Mouse (Mus musculus) liver, embryonic 14.5 days (tissue): ENCODE measurements around the gene Spout1. TPM values are rescaled to one million over a fixed set of nuclear protein-coding genes. Genes with fewer than 3 reads are reported as not detected.

Experiments
- ATAC-seq: fragments of 200-750 bp; cut with Nextera tagmentation; 2 replicates; pipeline ENCODE4 v1.8.0; 2017; ENCODE audit warnings: moderate number of reproducible peaks, mild to moderate bottlenecking, moderate library complexity; ENCODE audit not compliant: insufficient read depth
- DNase-seq, 3 experiments: peaks; one replicate each; pipeline ENCODE4 v3.0.0-alpha.2; 2012 to 2013; ENCODE audit warnings: low read depth in 3 of 3, low spot score in 3 of 3
- H3K27ac ChIP-seq: fragments of 300-500 bp; sonication (generic); 2 replicates; pipeline ENCODE4 v1.5.1; 2014; ENCODE audit warnings: moderate library complexity, mild to moderate bottlenecking, control low read depth, inconsistent platforms
- H3K27me3 ChIP-seq: fragments of 300-500 bp; sonication (generic); 2 replicates; pipeline ENCODE4 v1.6.1; 2014; ENCODE audit warnings: mild to moderate bottlenecking, low read length, moderate library complexity; ENCODE audit not compliant: control insufficient read depth, insufficient read depth
- H3K36me3 ChIP-seq: fragments of 300-500 bp; sonication (generic); replicated peaks from 2 replicates; pipeline ENCODE4 v1.6.1; 2014; ENCODE audit warnings: low read depth; ENCODE audit not compliant: control insufficient read depth, insufficient read depth
- H3K4me1 ChIP-seq, 2 experiments: fragments of 200-500 bp in 1 of 2; fragments of 300-500 bp in 1 of 2; sonication (generic) in 1 of 2; replicated peaks; 2 replicates each; pipeline ENCODE4 v1.6.1; 2012 to 2014; ENCODE audit warnings: antibody characterized with exemption in 1 of 2, inconsistent platforms in 1 of 2, low read length in 1 of 2; ENCODE audit not compliant: control insufficient read depth in 2 of 2, insufficient read depth in 2 of 2
- H3K4me2 ChIP-seq: fragments of 300-500 bp; sonication (generic); 2 replicates; pipeline ENCODE4 v1.6.1; 2014; ENCODE audit warnings: low read depth, mild to moderate bottlenecking, control low read depth, moderate library complexity
- H3K4me3 ChIP-seq, 2 experiments: fragments of 200-500 bp in 1 of 2; fragments of 300-500 bp in 1 of 2; sonication (generic) in 1 of 2; 2 replicates each; pipeline ENCODE4 v1.5.1; 2012 to 2014; ENCODE audit warnings: low read depth in 2 of 2, low read length in 2 of 2, mild to moderate bottlenecking in 2 of 2, control low read depth in 1 of 2, inconsistent platforms in 1 of 2, moderate library complexity in 1 of 2; ENCODE audit not compliant: insufficient read depth in 1 of 2
- H3K9ac ChIP-seq: fragments of 300-500 bp; sonication (generic); replicated peaks from 2 replicates; pipeline ENCODE4 v1.6.1; 2014; ENCODE audit warnings: mild to moderate bottlenecking, control low read depth, moderate library complexity
- H3K9me3 ChIP-seq: fragments of 300-500 bp; sonication (generic); 2 replicates; pipeline ENCODE4 v1.6.1; 2016; ENCODE audit warnings: low read length, mixed read lengths; ENCODE audit not compliant: control insufficient read depth
- CTCF ChIP-seq: IDR thresholded peaks from 2 replicates; pipeline ENCODE4 v1.5.1; 2016; ENCODE audit warnings: antibody characterized with exemption, low read depth, control low read depth
- EP300 ChIP-seq: IDR thresholded peaks from 2 replicates; pipeline ENCODE4 v1.6.1; 2016; ENCODE audit warnings: antibody characterized with exemption, low read depth
- WGBS: fragments of 180-500 bp; shearing (Covaris S2); extraction: QIAGEN DNeasy Blood & Tissue Kit; methylation state at CpG from one replicate; pipeline ENCODE4 v1.1.7; 2014; ENCODE audit not compliant: insufficient replicate concordance; 5-methylcytosine and 5-hydroxymethylcytosine counted together
- polyA plus RNA-seq, 2 experiments: library from polyadenylated mRNA; depleted of rRNA in 1 of 2; stranded (reverse) in 1 of 2; unstranded in 1 of 2; fragments of >200 nt; fragmentation: Nextera tagmentation in 1 of 2; extraction: Ambion mirVana in 1 of 2; gene quantifications; 2 replicates each; pipeline versions ENCODE4 v1.2.1 to v1.2.3; 2012 to 2014

The Spout1 gene
- polyA plus RNA-seq, 2 experiments = 18.7 to 20.3 TPM

DNA sequence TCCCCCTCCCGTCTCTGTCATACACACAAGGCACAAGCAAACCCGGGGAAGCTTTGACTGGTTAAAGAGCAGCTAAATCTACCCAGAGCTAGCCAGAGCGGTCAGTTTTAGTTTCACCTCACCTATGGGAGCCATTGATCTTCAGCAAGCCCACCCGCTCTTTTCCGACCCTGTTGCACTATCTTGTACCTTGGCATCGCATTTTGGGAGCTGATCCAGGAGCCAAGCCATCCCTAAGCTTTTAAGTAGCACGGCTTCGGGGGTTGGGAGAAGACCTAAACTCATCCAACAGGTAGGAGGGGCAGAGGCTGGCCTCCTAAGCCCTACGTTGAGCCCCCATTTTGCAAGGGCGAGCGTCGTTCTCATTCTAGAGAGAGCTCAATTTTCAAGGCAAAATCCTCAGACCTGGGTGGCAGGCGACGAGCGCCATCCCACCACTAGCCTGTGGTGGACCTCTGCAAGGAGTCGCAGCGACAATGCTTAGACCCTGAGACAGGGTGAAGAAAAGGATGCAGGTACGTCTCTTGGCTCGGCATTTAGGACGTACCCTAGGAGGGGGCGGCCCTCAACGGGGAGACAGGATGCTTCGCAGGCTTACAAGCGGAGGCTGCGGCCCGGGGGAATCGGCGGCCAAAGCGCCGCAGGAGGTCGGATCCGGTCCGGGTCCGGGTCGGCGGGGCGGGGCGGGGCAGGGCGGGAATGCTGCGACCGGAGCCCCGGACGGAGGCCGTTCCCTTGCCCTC is 54.4 kb downstream of the Spout1 start:
- H3K27ac ChIP-seq = peak overlapping the region; percentile 90
- DNase-seq = no peak
- no peak for ATAC-seq
- TF ChIP-seq EP300 = no peak
- TF ChIP-seq CTCF = no peak
- 2% methylated on average over 44 of the region's 44 CpGs for WGBS
- peaks cover 5 to 17% of the 10 kb centered on the region in 2 experiments for H3K4me1 ChIP-seq
- no peaks in the 10 kb centered on the region for H3K27me3 ChIP-seq
- H3K9me3 ChIP-seq = no peaks in the 10 kb centered on the region
- peak overlapping the region; percentile 95 for H3K9ac ChIP-seq
- H3K4me2 ChIP-seq = peak overlapping the region; percentile 87
- no peaks in the 10 kb centered on the region for H3K36me3 ChIP-seq
- peak overlapping the region; percentile 82 to 87 for H3K4me3 ChIP-seq

Other genes starting within 250 kb of the Spout1 start
- gene Gle1, start 243.0 kb downstream of the Spout1 start, polyA plus RNA-seq (2012; rRNA removed) = 11.2 and 13.5 TPM in 2 replicates
- gene Gle1, start 243.0 kb downstream of the Spout1 start, polyA plus RNA-seq (2014; fragmentation: Nextera tagmentation; extraction: Ambion mirVana) = 17.6 and 20.5 TPM in 2 replicates
- gene Sptan1, start 212.9 kb downstream of the Spout1 start, polyA plus RNA-seq (2012; rRNA removed) = 11.5 and 21.1 TPM in 2 replicates
- gene Sptan1, start 212.9 kb downstream of the Spout1 start, polyA plus RNA-seq (2014; fragmentation: Nextera tagmentation; extraction: Ambion mirVana) = 14.5 and 14.6 TPM in 2 replicates
- 5.6 and 5.8 TPM in 2 replicates for gene Wdr34, start 129.6 kb downstream of the Spout1 start, polyA plus RNA-seq (2012; rRNA removed)
- 6.0 and 6.8 TPM in 2 replicates for gene Wdr34, start 129.6 kb downstream of the Spout1 start, polyA plus RNA-seq (2014; fragmentation: Nextera tagmentation; extraction: Ambion mirVana)
- 56.1 and 159 TPM in 2 replicates for gene Set, start 121.1 kb downstream of the Spout1 start, polyA plus RNA-seq (2012; rRNA removed)
- gene Set, start 121.1 kb downstream of the Spout1 start, polyA plus RNA-seq (2014; fragmentation: Nextera tagmentation; extraction: Ambion mirVana) = 179 and 189 TPM in 2 replicates
- gene Pkn3, start 100.8 kb downstream of the Spout1 start, polyA plus RNA-seq (2012; rRNA removed) = 3.0 and 3.5 TPM in 2 replicates
- gene Pkn3, start 100.8 kb downstream of the Spout1 start, polyA plus RNA-seq (2014; fragmentation: Nextera tagmentation; extraction: Ambion mirVana) = 1.8 and 2.0 TPM in 2 replicates
- 23.4 and 25.5 TPM in 2 replicates for gene Zdhhc12, start 84.8 kb downstream of the Spout1 start, polyA plus RNA-seq (2012; rRNA removed)
- 17.4 and 21.5 TPM in 2 replicates for gene Zdhhc12, start 84.8 kb downstream of the Spout1 start, polyA plus RNA-seq (2014; fragmentation: Nextera tagmentation; extraction: Ambion mirVana)
- 8.1 and 8.5 TPM in 2 replicates for gene Zer1, start 53.9 kb downstream of the Spout1 start, polyA plus RNA-seq (2012; rRNA removed)
- gene Zer1, start 53.9 kb downstream of the Spout1 start, polyA plus RNA-seq (2014; fragmentation: Nextera tagmentation; extraction: Ambion mirVana) = 1.9 and 2.0 TPM in 2 replicates
- gene Tbc1d13, start 44.7 kb downstream of the Spout1 start, polyA plus RNA-seq (2012; rRNA removed) = 11.3 and 12.7 TPM in 2 replicates
- gene Tbc1d13, start 44.7 kb downstream of the Spout1 start, polyA plus RNA-seq (2014; fragmentation: Nextera tagmentation; extraction: Ambion mirVana) = 3.6 and 3.9 TPM in 2 replicates
- gene Endog, start 7.0 kb downstream of the Spout1 start, polyA plus RNA-seq (2012; rRNA removed) = 11.9 and 15.1 TPM in 2 replicates
- 19.1 and 20.3 TPM in 2 replicates for gene Endog, start 7.0 kb downstream of the Spout1 start, polyA plus RNA-seq (2014; fragmentation: Nextera tagmentation; extraction: Ambion mirVana)
- 14.3 and 16.8 TPM in 2 replicates for gene Kyat1, start 27.4 kb upstream of the Spout1 start, polyA plus RNA-seq (2012; rRNA removed)
- gene Kyat1, start 27.4 kb upstream of the Spout1 start, polyA plus RNA-seq (2014; fragmentation: Nextera tagmentation; extraction: Ambion mirVana) = 9.5 and 11.6 TPM in 2 replicates
- 3.4 and 3.6 TPM in 2 replicates for gene Lrrc8a, start 59.3 kb upstream of the Spout1 start, polyA plus RNA-seq (2012; rRNA removed)
- gene Lrrc8a, start 59.3 kb upstream of the Spout1 start, polyA plus RNA-seq (2014; fragmentation: Nextera tagmentation; extraction: Ambion mirVana) = 10.8 and 11.8 TPM in 2 replicates
- gene Gm28035, start 62.1 kb upstream of the Spout1 start, polyA plus RNA-seq (2012; rRNA removed) = 0.90 and 1.1 TPM in 2 replicates
- gene Gm28035, start 62.1 kb upstream of the Spout1 start, polyA plus RNA-seq (2014; fragmentation: Nextera tagmentation; extraction: Ambion mirVana) = 0.04 TPM in 1 of 2 replicates, not detected in the other
- gene Phyhd1, start 87.7 kb upstream of the Spout1 start, polyA plus RNA-seq (2012; rRNA removed) = 15.9 and 18.1 TPM in 2 replicates
- 9.8 and 10.3 TPM in 2 replicates for gene Phyhd1, start 87.7 kb upstream of the Spout1 start, polyA plus RNA-seq (2014; fragmentation: Nextera tagmentation; extraction: Ambion mirVana)
- not detected in 2 replicates for gene Gm28038, start 102.6 kb upstream of the Spout1 start, polyA plus RNA-seq (2012; rRNA removed)
- not detected in 2 replicates for gene Gm28038, start 102.6 kb upstream of the Spout1 start, polyA plus RNA-seq (2014; fragmentation: Nextera tagmentation; extraction: Ambion mirVana)
- 4.6 and 5.1 TPM in 2 replicates for gene Dolk, start 107.9 kb upstream of the Spout1 start, polyA plus RNA-seq (2012; rRNA removed)
- 10.9 and 11.4 TPM in 2 replicates for gene Dolk, start 107.9 kb upstream of the Spout1 start, polyA plus RNA-seq (2014; fragmentation: Nextera tagmentation; extraction: Ambion mirVana)
- 15.7 and 16.1 TPM in 2 replicates for gene Nup188, start 107.9 kb upstream of the Spout1 start, polyA plus RNA-seq (2012; rRNA removed)
- 19.1 and 20.8 TPM in 2 replicates for gene Nup188, start 107.9 kb upstream of the Spout1 start, polyA plus RNA-seq (2014; fragmentation: Nextera tagmentation; extraction: Ambion mirVana)
- gene Sh3glb2, start 180.9 kb upstream of the Spout1 start, polyA plus RNA-seq (2012; rRNA removed) = 22.2 and 23.1 TPM in 2 replicates
- gene Sh3glb2, start 180.9 kb upstream of the Spout1 start, polyA plus RNA-seq (2014; fragmentation: Nextera tagmentation; extraction: Ambion mirVana) = 13.6 and 15.4 TPM in 2 replicates
- 6.1 and 6.9 TPM in 2 replicates for gene Miga2, start 185.8 kb upstream of the Spout1 start, polyA plus RNA-seq (2012; rRNA removed)
- 5.3 and 5.8 TPM in 2 replicates for gene Miga2, start 185.8 kb upstream of the Spout1 start, polyA plus RNA-seq (2014; fragmentation: Nextera tagmentation; extraction: Ambion mirVana)
- 17.0 and 23.1 TPM in 2 replicates for gene Dolpp1, start 213.8 kb upstream of the Spout1 start, polyA plus RNA-seq (2012; rRNA removed)
- 13.5 and 17.4 TPM in 2 replicates for gene Dolpp1, start 213.8 kb upstream of the Spout1 start, polyA plus RNA-seq (2014; fragmentation: Nextera tagmentation; extraction: Ambion mirVana)
- 14.6 and 15.0 TPM in 2 replicates for gene Crat, start 237.4 kb upstream of the Spout1 start, polyA plus RNA-seq (2012; rRNA removed)
- 27.4 and 27.9 TPM in 2 replicates for gene Crat, start 237.4 kb upstream of the Spout1 start, polyA plus RNA-seq (2014; fragmentation: Nextera tagmentation; extraction: Ambion mirVana)
- 78.2 and 103 TPM in 2 replicates for gene Ptpa, start 237.6 kb upstream of the Spout1 start, polyA plus RNA-seq (2012; rRNA removed)
- gene Ptpa, start 237.6 kb upstream of the Spout1 start, polyA plus RNA-seq (2014; fragmentation: Nextera tagmentation; extraction: Ambion mirVana) = 63.3 and 63.5 TPM in 2 replicates